Mouse (Mus musculus) cerebellum, adult 11 months (tissue): ENCODE data around the gene Mink1.
"Not testable (repeated sequence)": the region's sequence is repeated elsewhere in the genome, so short reads cannot be mapped to it uniquely, and the experiment has no call there.

Source experiments
- DNase-seq: peaks from one replicate; pipeline ENCODE4 v3.0.0; 2022

Mink1 gene

DNA sequence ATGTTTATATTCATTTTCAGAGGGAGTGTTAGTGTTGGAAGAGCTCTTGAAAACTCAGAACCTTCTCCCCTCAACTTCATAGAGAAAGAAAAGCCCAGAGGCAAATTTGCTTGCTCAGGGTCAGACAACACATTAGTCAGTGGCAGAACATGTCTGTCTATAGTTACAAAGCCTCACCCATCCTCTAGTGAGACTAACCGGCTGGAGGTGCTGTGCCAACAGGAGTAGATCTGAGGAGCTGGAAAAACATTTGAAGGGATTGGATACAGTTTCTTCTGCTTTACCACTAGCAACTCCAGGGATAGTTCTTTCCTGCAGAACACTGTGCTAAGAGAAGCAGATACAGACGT, 769 bp upstream of the Mink1 start:
- DNase-seq, result no peak

GRCm38 (mm10) chr11:70562995-70563469, 351 bp downstream of the Mink1 start:
- no peak for DNase-seq

GRCm38 (mm10) chr11:70563470-70564275, 992 bp downstream of the Mink1 start:
- DNase-seq, result no peak

DNA sequence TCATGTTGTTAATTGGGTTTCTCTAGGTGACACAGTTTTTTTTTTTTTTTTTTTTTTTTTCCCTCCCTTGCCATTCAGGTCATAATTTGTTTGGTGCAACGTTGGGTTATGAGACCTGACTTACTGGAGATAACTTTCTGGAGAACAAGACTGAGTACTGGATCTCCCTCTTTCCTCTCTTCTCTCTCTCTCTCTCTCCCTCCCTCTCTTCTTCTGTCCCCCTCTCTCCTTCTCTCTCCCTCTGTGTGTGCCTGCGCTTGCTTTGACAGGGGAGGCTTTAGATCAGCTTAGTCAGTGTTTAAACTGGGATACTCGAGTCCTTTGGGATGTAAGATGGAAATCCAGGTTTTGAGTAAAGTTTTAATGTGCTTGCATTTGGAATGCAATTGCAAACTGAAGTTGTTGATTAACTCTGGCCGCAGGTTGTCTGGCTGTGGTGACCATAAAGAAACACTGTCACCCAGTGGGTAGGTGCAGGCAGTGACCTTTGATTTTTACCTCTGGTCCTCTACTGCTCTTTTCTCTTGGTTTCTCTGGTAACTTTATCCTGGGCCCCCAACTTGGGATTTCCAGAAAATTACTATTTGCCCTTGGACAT, 1.7 kb downstream of the Mink1 start:
- no peak for DNase-seq

GRCm38 (mm10) chr11:70566586-70566985, 3.9 kb downstream of the Mink1 start:
- no peak for DNase-seq

DNA sequence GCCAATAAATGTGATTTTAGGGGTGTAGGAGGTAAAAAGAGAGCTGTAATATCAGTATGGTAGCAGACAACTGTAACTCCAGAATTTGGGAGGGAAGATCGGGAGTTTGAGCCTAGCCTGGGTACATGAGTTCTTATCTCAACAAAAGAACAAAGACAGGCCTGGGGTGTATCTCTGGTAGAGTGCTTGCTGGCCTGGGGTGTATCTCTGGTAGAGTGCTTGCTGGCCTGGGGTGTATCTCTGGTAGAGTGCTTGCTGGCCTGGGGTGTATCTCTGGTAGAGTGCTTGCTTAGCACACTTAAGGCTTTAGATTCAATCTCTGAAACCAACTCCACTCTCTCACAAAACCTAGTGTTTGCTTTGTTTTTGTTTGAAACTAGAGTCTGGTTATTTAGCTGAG, 7.9 kb downstream of the Mink1 start:
- DNase-seq, result not testable (repeated sequence)

DNA sequence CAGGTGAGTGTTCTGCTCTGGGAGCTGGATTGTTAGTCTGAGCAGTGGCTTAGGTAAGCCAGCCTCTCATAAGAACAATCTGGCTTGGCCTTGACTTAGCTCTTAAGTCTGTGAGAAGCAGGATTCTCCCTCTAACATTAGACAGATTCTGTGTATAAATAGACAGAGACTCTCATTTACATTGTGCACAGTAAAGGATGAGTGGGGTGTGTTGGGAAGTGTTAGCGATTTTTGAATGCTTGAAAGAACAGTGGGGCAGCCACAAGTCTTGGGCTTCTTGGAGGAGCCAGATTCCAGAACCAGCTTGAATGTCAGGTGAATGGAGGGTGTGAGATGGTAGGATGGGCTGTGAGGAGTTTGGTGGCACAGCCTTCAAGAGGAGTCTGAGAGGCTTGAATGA, 9.0 kb downstream of the Mink1 start:
- DNase-seq, result no peak

DNA sequence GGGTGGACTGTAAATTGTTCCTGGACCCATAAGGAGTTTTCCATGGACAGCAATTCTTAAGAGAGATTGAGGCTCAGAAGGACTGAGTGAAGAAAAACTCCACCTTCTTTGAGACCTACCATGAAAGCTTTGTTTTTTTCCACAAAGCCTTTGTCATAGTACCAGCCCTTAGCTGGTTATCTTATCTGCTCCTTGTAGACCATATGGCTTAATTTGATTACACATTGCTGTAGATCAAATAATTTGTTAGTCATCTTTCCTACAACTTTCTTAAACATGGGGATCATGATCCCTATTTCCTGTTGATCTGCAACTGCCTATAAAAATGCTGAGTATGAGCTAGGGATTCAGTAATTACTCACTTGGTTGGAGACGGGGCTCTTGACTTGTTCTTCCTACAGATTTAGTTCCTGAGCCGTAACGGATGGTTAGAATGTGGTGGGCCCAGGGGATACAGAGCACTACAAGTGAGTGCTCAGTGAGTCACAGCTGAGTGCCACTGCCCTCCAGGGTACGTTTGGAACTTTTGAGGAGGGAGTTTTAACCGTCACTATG, 9.7 kb downstream of the Mink1 start:
- DNase-seq, result no peak

GRCm38 (mm10) chr11:70573872-70574271, 11.2 kb downstream of the Mink1 start:
- no peak for DNase-seq

DNA sequence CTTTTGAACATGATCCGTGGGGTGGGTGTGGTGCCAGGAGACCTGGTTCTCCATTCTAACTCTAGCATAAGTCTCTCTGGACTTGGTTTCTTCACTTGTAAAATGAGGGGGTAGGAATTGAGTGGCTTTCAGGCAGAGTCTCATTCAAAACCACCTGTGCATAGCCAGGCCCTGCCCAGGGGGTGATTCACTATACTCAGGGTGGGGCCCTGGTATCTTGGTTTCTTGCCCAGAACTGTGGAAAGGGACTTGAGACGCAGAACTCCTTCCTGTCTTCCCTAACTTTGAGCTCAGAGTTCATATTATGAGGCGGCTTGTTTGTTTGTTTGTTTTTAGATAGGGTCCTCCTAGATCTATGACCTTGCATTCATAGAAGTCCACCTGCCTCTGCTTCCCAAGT, 14.5 kb downstream of the Mink1 start:
- DNase-seq, result no peak

DNA sequence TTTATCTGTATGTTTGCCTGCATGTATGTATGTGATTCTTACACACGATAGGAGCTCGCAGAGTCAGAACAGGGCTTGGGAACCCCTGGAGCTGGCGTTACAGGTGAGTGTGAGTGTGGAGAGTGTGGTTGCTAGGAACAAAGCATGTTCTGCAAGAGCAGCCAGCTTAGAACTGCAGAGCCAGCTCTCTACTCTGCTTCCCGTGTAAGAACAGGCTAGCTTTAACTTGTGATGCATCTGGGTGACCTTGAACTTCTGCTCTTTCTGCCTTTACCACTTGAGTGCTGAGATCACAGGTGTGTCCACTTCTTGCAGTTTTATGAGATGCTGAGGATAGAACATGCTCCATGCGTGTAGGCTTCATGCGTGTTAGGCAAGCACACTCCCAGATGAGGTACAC, 16.3 kb downstream of the Mink1 start:
- DNase-seq, result no peak

DNA sequence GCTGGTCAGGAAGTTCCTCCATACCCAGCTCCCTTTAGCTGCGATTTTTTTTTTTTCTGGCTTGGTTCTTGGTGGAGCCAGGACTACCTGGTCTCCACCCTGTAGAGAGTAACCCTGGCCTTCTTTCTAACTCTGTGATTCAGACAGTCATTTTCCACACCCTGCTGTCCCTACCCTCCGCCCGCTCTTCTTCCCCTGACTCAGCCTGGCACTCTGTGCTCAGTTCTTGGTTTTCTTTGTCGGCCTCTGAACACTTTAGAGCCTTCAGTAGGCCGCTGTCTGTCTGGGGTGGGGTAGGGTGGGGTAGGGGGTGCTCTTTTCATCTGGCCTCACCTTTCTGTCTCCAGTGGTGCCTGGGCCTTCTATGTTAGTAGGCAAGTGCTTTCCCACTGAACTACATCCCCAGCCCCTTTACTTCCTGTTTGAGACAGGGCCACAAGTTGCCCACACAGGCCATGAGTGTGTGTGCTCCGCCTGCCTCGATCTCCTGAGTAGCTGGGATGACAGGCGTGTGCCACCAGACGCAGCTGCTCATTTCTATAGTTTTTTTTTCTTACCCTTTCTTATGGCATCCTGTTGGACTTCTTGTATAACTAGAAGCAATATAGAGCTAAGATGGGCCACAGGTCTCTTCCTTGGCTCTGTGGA, 17.2 kb downstream of the Mink1 start:
- no peak for DNase-seq

GRCm38 (mm10) chr11:70580358-70580720, 17.7 kb downstream of the Mink1 start:
- DNase-seq, result no peak

- DNase-seq, result no peak
These were observed 18.2 kb downstream of the Mink1 start for GRCm38 (mm10) chr11:70580921-70581320.

- no peak for DNase-seq
These were observed 19.5 kb downstream of the Mink1 start for GRCm38 (mm10) chr11:70582196-70582595.

GRCm38 (mm10) chr11:70583022-70583714, 20.5 kb downstream of the Mink1 start:
- no peak for DNase-seq

DNA sequence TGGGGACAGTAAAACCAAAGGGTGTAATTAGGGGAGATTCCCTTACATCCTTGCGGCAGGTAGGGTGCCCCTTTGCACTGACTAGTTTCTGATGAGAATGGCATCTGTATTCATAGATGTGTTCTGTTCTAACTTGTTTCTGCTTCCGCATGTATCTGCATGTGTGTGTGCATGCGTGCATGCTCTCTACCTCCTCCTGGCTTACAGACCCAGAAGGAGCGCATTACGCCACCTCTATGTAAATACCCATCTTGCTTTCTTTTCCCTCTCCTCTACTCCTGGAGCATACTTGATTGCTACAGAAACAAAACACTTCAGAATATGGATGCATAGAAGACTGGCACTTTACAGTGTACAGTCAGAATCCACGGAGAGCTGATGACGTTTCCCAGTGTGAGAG, 21.1 kb downstream of the Mink1 start:
- DNase-seq, result no peak

DNA sequence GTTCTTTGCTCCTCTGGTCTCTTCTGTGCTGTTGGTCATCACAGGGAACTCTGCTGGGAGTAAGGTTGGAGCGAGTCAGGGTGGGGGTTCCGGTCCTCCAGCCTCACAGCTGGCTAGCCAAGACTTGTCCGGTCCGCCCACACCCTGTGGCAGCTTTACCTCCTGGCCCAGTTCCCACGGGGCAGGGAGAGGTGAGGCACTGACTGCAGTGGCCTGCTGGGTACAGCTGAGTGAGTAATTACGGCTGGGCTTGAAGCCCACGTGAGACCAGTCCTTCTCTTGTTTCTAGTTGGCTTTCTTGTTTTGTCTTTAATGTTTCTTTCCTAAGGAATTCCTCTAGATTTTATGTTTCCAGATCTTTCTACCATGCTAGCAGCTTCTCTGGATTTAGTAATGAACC, 22.8 kb downstream of the Mink1 start:
- peak; percentile 35 for DNase-seq

DNA sequence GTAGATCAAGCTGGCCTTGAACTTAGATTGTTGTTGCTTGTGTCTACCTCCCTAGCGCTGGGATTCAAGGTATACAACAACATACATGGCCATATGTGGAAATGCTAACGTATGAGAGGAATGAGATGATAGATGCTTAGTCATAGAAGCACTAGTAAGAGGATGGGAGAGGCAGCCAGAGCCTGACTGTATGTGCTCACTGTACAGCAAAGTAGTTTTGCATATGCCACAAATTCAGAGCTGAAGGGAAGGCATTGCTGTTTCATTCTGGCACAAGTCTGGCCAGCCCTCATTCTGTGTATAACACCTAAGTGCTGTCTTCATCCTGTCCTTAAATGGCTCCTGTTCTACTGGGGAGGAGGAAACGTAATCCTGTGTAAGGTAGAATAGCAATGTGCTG, 23.6 kb downstream of the Mink1 start:
- DNase-seq, result no peak

DNA sequence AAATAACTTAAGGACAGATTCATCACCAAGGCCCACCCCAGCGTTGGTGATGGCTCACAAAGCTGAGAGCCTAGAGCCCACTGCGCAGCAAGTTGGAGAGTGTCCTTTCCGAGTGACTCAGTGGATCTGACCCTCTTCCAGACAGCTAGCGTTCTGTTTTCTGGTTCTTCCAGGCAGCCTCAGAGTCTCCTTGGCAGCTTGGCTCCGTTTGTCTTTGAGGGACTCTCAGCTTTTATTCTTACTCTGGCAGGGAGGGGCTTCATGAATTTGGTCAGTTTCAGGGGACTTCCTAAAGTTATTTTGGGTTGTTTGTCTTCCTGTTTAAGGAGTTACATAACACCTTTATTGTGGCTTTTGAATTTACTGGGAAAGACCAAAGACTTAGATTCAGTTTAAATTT, 24.3 kb downstream of the Mink1 start:
- DNase-seq, result no peak

GRCm38 (mm10) chr11:70591733-70592132, 29.1 kb downstream of the Mink1 start:
- no peak for DNase-seq

- DNase-seq, result no peak
These were observed 31.7 kb downstream of the Mink1 start for GRCm38 (mm10) chr11:70594253-70594989.

- DNase-seq, result no peak
These were observed 33.0 kb downstream of the Mink1 start for GRCm38 (mm10) chr11:70595638-70596037.
